Mouse (Mus musculus) thymus, adult 2 months (tissue): ENCODE results near the gene Kif1c. TPM values are rescaled to one million over a fixed set of nuclear protein-coding genes. Genes with fewer than 3 reads are reported as not detected.

Experiments used
- DNase-seq: peaks from one replicate; pipeline ENCODE4 v3.0.0; 2021
- H3K27ac ChIP-seq: fragments of 200-500 bp; 2 replicates; pipeline ENCODE4 v1.5.1; 2012; ENCODE audit warnings: low read length, control low read depth; ENCODE audit not compliant: control insufficient read depth, insufficient read depth
- H3K27me3 ChIP-seq: fragments of 200-500 bp; 2 replicates; pipeline ENCODE4 v1.6.1; 2012; ENCODE audit warnings: mild to moderate bottlenecking, low read length, moderate library complexity, mixed read lengths; ENCODE audit not compliant: control insufficient read depth, insufficient read depth
- H3K36me3 ChIP-seq: fragments of 200-500 bp; 2 replicates; pipeline ENCODE4 v1.6.1; 2012; ENCODE audit warnings: mild to moderate bottlenecking, low read length, moderate library complexity; ENCODE audit not compliant: control insufficient read depth, insufficient read depth
- H3K4me1 ChIP-seq: fragments of 200-500 bp; replicated peaks from 2 replicates; pipeline ENCODE4 v1.6.1; 2012; ENCODE audit warnings: low read length; ENCODE audit not compliant: control insufficient read depth, insufficient read depth
- H3K4me3 ChIP-seq: fragments of 200-500 bp; 2 replicates; pipeline ENCODE4 v1.5.1; 2012; ENCODE audit warnings: mild to moderate bottlenecking, low read length, control low read depth, moderate library complexity; ENCODE audit not compliant: control insufficient read depth, insufficient read depth
- CTCF ChIP-seq: fragments of 200-500 bp; IDR thresholded peaks from 2 replicates; pipeline ENCODE4 v1.5.1; 2012; ENCODE audit warnings: mild to moderate bottlenecking, control low read depth, low read length, moderate library complexity, borderline replicate concordance; ENCODE audit not compliant: control insufficient read depth, poor library complexity, insufficient read depth; ENCODE audit errors: extremely low read depth
- POLR2A ChIP-seq: fragments of 200-500 bp; IDR thresholded peaks from 2 replicates; pipeline ENCODE4 v1.6.1; 2012; ENCODE audit warnings: mild to moderate bottlenecking, low read length, control low read depth, moderate library complexity; ENCODE audit not compliant: control insufficient read depth, poor library complexity, insufficient read depth; ENCODE audit errors: extremely low read depth
- WGBS: fragments of 180-500 bp; shearing (Covaris S2); methylation state at CpG from one replicate; pipeline ENCODE4 v1.1.7; 2018; 5-methylcytosine and 5-hydroxymethylcytosine counted together
- polyA plus RNA-seq: library from polyadenylated mRNA; depleted of rRNA; stranded (reverse); fragments of >200 nt; gene quantifications from 2 replicates; pipeline ENCODE4 v1.2.3, GENCODE M21; 2012

Gene Kif1c
- polyA plus RNA-seq, 1 experiment, result 32.1 TPM

DNA sequence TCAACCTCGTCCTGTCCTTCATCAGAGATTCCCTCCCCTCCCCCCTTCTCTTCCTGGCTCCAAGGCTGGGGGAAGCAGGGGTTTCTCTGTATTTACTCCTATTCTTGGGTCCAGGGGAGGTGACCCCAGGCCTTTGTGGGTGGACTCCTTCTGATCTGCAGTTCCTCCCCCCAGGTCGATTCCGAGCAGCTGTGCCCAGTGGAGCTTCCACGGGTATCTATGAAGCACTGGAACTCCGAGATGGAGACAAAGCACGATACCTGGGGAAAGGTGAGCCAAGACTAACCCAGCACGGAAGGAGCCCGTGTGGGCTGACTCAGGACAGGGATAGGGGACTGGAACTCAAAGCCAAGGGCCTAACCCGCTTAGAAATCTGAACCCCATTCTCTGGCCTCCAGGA lies 42.4 kb upstream of the Kif1c start:
- 84% methylated on average over 9 of the region's 9 CpGs for whole genome bisulfite sequencing
- H3K27ac ChIP-seq, result peak overlapping the region; percentile 20; the same call in 1 of the 2 replicates
- H3K4me3 ChIP-seq, result no peak overlapping the region
- DNase-seq, result no peak
- H3K27me3 ChIP-seq, result no peaks in the 10 kb centered on the region
- H3K36me3 ChIP-seq, result peaks cover 13% of the 10 kb centered on the region
- H3K4me1 ChIP-seq, result peaks cover 31% of the 10 kb centered on the region
- TF ChIP-seq POLR2A, result no peak
- no peak for TF ChIP-seq CTCF

- H3K27me3 ChIP-seq, result no peaks in the 10 kb centered on the region
- DNase-seq, result no peak
- no peak overlapping the region for H3K4me3 ChIP-seq
- no peak overlapping the region for H3K27ac ChIP-seq
- H3K36me3 ChIP-seq, result peaks cover 17% of the 10 kb centered on the region
- no peak for TF ChIP-seq CTCF
- no peak for TF ChIP-seq POLR2A
- WGBS, result 21% methylated on average over 5 of the region's 5 CpGs
- H3K4me1 ChIP-seq, result peaks cover 31% of the 10 kb centered on the region
Observed at GRCm38 (mm10) chr11:70658521-70658920, 41.8 kb upstream of the Kif1c start.

GRCm38 (mm10) chr11:70658942-70659341 lies 41.4 kb upstream of the Kif1c start:
- Histone ChIP-seq H3K27ac (no peak overlapping the region), H3K27me3 (no peaks in the 10 kb centered on the region), H3K4me1 (peaks cover 31% of the 10 kb centered on the region), H3K4me3 (no peak overlapping the region), H3K36me3 (peaks cover 21% of the 10 kb centered on the region)
- 90% methylated on average over 8 of the region's 8 CpGs for WGBS
- no peak for TF ChIP-seq POLR2A
- no peak for TF ChIP-seq CTCF
- no peak for DNase-seq

DNA sequence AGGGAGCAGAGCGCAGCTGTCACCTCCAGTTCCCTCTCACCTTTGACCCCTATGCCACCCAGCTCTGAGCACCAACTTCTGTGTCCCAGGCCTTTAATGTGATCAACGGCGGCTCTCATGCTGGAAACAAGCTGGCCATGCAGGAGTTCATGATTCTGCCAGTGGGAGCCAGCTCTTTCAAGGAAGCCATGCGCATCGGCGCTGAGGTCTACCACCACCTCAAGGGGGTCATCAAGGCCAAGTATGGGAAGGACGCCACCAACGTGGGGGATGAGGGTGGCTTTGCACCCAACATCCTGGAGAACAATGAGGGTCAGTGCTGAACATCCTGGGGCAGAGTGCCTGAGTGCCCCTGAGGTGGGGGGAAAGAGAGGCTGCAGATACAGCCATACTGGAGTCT lies 39.8 kb upstream of the Kif1c start:
- DNase-seq, result no peak

GRCm38 (mm10) chr11:70663101-70663500 lies 37.2 kb upstream of the Kif1c start:
- WGBS, result 94% methylated on average over 8 of the region's 8 CpGs

More for the DNA sequence above, 39.8 kb upstream of the Kif1c start:
- H3K27me3 ChIP-seq, result no peaks in the 10 kb centered on the region
- 95% methylated on average over 8 of the region's 8 CpGs for WGBS
- TF ChIP-seq POLR2A (no peak), CTCF (no peak)
- peaks cover 31% of the 10 kb centered on the region for H3K4me1 ChIP-seq
- peaks cover 34% of the 10 kb centered on the region for H3K36me3 ChIP-seq
- H3K27ac ChIP-seq, result no peak overlapping the region
- H3K4me3 ChIP-seq, result no peak overlapping the region

DNA sequence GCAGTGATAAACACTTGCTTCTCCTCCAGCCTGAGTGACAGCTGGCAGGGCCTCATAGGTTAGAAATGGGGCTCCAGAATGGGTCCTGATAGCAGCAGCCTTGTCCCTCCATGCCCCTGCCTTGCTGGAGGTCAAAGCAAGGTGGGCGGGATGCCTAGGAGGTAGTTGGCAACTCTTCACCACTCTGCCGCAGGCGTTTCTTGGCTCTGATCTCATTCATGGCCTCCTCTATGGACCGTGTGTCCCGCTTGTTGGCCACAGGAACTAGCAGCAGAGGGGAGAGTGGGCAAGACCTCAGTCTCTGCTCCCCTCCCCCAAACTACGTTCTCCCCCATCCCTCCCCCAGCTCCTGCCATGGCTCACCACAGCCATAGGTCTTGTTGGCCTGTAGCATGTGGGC lies 36.4 kb upstream of the Kif1c start:
- H3K4me1 ChIP-seq, result peaks cover 11% of the 10 kb centered on the region
- H3K27me3 ChIP-seq, result no peaks in the 10 kb centered on the region
- WGBS, result 97% methylated on average over 6 of the region's 6 CpGs
- no peak overlapping the region for H3K27ac ChIP-seq
- peaks cover 34% of the 10 kb centered on the region for H3K36me3 ChIP-seq
- DNase-seq, result no peak
- TF ChIP-seq CTCF, result no peak
- TF ChIP-seq POLR2A, result no peak
- no peak overlapping the region for H3K4me3 ChIP-seq

More at GRCm38 (mm10) chr11:70663101-70663500, 37.2 kb upstream of the Kif1c start:
- no peak overlapping the region for H3K27ac ChIP-seq
- peaks cover 16% of the 10 kb centered on the region for H3K4me1 ChIP-seq
- no peaks in the 10 kb centered on the region for H3K27me3 ChIP-seq
- no peak for DNase-seq
- H3K36me3 ChIP-seq, result peaks cover 34% of the 10 kb centered on the region
- TF ChIP-seq CTCF (no peak), POLR2A (no peak)
- H3K4me3 ChIP-seq, result no peak overlapping the region

DNA sequence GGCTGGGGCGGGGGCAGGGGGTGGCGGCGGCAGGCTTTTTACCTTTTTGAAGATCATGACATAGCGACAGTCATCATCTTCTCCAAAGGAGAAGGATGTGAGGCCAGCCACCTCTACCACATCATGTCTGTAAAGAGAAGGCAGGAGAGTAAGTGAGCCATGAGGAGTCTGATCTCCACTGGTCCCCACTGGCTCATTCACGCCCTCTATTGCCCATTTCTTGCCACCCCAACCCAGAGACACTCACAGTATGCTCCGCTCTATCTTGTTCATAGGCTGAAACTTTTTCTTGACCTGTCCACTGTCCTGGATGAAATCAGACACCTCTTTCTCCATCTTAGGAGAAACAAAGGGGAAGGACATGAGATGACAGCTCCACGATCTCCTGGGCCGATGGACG lies 35.6 kb upstream of the Kif1c start:
- Histone ChIP-seq H3K4me3 (no peak overlapping the region), H3K27ac (no peak overlapping the region), H3K36me3 (peaks cover 34% of the 10 kb centered on the region), H3K4me1 (peaks cover 10% of the 10 kb centered on the region), H3K27me3 (no peaks in the 10 kb centered on the region)
- WGBS, result 96% methylated on average over 9 of the region's 9 CpGs
- no peak for TF ChIP-seq POLR2A
- TF ChIP-seq CTCF, result no peak
- no peak for DNase-seq
